Mouse (Mus musculus): ENCODE results near the gene Gm4985.

DNA sequence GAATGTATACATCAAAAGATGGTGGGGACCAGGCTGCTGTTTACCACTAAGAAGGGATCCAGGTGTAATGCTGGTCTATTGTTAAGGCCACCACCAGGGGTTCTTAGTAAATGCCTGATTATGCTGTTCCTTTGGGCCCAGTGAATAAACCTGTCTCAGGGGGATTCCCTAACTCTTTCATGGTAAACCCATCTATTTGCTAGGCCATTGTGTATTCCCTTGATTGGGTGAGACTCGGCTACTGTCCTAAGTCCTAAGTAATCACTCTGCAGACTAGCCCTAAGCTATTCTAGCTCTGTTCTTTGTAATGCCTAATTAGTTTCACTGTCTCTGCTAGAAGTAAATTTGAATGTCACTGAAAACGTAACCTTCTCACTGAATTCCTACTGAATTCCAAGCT, 4.6 kb downstream of the Gm4985 start:
- TF ChIP-seq CTCF (IDR thresholded peaks at IDR 0.05) (no peak), EP300 (IDR thresholded peaks at IDR 0.05) (no peak)
